Mouse (Mus musculus): ENCODE data around the gene Epas1.

Epas1 gene

GRCm38 (mm10) chr17:86753130-86753821 lies at the start of gene Epas1:
Gene Epas1 (plus strand): TSS chr17:86753700.
- peak; percentile 64 to 72 for DNase-seq

DNA sequence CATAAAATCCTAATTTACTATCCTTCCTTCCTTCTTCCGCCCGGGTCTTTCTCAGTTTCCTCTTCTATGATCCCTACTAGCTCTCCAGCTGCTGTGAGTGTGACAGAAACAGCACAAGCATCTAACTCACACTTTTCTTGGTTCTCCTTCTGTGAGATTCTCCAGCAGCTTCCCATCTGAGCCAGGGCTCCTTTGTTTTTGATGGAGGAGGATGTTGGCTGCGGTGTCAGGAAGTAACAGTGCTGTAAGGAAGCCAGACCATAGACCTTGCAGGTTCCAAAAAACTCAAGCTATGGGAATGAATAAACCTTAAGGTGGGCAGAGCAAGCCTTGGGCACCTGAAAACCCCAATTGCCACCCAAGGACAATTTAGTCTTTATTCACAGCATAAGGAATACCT lies 48.3 kb upstream of the Epas1 start:
- DNase-seq = no peak

GRCm38 (mm10) chr17:86706467-86706866 lies 47.0 kb upstream of the Epas1 start:
- DNase-seq = no peak

DNA sequence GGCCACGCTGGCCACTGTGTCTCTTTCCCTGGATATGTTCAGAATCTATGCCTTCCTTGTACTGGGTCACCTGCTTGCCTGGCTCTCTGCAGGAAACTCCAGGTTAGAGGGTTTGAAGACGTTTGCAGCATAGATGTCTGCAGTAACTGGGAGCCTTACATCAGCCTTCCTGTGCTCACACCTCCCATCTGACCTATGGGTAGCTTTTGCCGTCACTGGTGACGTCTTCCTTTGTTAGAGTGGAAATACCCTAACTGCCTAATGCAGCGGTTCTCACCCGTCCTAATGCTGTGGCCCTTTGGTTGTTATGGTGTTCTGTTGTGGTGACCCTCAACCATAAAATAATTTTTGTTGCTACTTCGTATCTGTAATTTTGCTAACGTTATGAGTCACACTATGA lies 43.7 kb upstream of the Epas1 start:
- DNase-seq = no peak

GRCm38 (mm10) chr17:86710379-86710778 lies 43.1 kb upstream of the Epas1 start:
- no peak for DNase-seq

GRCm38 (mm10) chr17:86711949-86712348 lies 41.6 kb upstream of the Epas1 start:
- no peak for DNase-seq

GRCm38 (mm10) chr17:86712601-86713000 lies 40.9 kb upstream of the Epas1 start:
- DNase-seq = no peak

DNA sequence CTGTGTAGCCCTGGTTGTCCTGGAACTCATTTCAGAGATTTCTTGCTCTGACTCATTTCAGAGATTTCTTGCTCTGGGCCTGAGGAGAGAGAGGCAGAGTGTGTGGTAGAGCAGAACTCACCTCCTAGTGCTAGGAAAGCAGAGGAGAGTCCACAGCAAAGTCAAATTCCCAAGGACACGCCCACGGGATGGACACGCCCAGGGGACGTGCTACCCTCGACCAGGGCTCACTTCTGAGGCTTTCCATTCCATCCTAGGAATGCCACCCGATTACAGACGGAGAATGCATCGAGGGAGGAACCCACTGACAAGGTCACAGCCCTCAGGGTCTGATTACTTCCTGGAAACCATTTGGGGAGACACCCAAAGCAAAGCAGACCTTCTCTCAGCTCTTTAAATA lies 39.9 kb upstream of the Epas1 start:
- DNase-seq = no peak

- no peak for DNase-seq
Measured at GRCm38 (mm10) chr17:86724786-86725415, 28.6 kb upstream of the Epas1 start.

- DNase-seq = no peak
Measured at GRCm38 (mm10) chr17:86726480-86726879, 27.0 kb upstream of the Epas1 start.

DNA sequence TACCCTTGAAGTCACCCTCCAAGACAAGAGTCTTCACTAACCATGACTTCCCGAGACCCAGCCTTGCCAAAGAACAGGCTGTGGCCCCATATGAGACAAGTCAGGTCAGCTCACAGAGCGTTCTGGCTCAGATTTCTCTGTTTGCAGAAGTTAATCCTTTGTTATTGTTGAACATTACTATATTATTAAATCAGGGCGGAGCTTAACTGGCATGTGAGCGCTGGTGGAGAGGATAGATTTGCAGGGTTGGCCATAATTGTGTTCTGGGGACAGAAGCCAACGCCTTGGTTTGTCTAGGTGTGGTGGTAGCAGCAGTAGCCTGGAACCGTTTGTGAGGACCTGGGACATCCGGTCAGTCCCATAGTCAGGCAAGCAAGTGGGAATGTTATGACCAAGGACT lies 26.5 kb upstream of the Epas1 start:
- DNase-seq = no peak

DNA sequence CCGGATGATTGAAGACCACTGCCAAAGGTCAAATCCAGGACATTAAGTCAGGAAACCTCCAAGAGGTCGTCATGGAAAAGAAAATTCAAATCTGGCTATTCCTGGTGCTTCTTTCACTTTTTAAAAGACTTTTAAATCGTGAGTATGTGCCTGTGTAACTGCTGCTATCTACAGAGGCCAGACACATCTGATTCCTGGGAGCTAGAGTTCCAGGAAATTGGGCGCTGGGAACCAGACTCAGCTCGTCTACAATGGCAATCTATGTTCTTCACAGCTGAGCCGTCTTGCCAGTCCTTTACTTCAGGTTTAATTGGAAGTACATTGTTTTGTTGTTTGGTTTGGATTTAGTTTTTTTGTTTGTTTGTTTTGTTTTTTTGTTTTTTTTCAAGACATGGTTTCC lies 22.2 kb upstream of the Epas1 start:
- DNase-seq = no peak

GRCm38 (mm10) chr17:86732024-86732423 lies 21.5 kb upstream of the Epas1 start:
- DNase-seq = peak; percentile 52 to 59

DNA sequence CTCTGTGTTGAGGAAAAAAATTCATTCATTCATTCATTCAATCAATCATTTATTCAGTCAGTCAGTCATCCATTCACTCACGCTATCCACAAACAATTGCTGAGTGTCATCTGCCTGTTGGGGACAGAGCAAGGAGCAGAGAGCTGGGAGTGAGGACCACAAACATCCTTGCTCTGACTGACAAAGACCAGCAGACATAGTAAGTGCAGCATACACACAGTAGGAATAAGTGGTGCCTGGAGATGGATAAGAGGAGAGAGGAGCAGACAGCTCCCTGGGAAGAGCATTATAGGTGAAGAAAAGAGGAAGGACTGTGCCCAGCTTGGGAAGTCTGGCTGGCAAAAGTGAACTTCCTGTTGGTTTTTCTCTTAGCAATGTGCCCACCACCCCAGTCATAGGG lies 21.0 kb upstream of the Epas1 start:
- DNase-seq = no peak

GRCm38 (mm10) chr17:86733644-86734043 lies 19.9 kb upstream of the Epas1 start:
- DNase-seq = no peak

- no peak for DNase-seq
Measured at GRCm38 (mm10) chr17:86738477-86738876, 15.0 kb upstream of the Epas1 start.

DNA sequence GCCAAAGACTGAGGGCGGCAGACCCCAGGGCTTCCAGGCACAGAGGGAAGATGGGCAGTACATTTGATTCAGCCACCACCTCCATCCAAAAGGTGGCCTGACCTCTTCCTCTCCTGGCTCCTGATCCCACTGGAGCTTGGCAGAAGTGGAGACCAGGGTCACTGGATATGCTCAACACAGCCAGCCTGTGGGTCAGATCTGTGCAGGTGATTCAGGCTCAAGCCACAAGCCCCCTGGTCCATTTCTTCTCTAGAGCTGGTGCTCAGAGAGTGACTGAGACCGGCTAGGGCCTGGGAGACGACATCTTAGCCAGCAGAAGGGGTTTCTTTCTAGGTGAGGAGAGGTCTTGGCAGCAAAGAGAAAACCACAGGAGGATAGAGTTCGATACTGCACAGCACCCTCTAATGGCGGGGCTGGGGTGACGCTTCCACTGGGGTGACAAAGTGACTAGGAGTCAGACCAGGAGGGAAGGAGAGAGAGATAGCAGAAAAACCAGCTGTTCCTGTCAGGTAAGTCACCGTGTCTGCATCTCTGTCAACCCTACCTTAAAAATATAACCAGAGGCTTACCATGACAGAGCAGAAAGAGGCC lies 10.1 kb upstream of the Epas1 start:
- DNase-seq = no peak

DNA sequence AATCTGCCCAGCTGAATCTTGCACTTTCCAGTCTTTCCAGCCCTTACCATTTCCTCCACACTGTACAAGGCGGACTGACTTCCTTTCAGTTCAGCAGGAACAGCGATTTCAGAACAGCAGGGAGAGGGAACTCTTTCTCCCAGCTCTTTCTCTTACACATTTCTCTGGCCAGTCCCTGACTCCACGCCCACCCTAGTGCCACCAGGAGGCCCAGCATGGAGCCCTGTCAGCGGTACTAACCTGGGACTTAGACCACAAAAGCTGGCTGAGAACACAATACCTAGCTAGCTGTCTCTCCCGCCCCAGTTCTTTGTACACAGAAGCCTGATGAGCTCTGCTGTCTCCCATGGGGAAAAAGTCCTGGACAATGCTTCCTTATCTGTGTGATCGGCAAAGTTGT lies 8.6 kb upstream of the Epas1 start:
- no peak for DNase-seq

DNA sequence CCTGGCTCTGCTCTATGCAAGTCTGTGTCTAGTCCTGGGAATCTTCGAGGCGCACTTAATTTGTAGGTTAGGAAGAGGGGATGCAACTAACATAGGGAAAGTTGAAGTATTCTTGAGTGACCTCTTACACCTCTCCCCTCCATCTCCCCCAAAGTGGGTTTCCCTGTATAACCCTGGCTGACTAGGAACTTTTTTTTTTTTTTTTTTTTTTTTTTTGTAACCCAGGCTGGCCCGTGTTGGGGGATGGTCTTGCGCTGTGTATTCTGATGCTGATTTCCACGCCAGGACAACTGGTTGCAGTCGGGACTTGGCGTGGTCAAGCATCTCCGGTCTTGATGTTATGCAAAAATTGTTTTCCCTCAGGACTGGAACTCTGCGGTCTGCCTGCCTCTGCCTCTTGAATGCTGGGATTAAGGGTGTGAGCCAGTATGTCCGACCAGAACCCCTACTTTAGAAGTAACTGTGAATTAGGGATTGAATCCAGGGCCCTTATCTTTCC lies 2.1 kb upstream of the Epas1 start:
- DNase-seq = no peak

GRCm38 (mm10) chr17:86753931-86754805 lies 668 bp downstream of the Epas1 start:
- peak; percentile 24 to 33 for DNase-seq

DNA sequence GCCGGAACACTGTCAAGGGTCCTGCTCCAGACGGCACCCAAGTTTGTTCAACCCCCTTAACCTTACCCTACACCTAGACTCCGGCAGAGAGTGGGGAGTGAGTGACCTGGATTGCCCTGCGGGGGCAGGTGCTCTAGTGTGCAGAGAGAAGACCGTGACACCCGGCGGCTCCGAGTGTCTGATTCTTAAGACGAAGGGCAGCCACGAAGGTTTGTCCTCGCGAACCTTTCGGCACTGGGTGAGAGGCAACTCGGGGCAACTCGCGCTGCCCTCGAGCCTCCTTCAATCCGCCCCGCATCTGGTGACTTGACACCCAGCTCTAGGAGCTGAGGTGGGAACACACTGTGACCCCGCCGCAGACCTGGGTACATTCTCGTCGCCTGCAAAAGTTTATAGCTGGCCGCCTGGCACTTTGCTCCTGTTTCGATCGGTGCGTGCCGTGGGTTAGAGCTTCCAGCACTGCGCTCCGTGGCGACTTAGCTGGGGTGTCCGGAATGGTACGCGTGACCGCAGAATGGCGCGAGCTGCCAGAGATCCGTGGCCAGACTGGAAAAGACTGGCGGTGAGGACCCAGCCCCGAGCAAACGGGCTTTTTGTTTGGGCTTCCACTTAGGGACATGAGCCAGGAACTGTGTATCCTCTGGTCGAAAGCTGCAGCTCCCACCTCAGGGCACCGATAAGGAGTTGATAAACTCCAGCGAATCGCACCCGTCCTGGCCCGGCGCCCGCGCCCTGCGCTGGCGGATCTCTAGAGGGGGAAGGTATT lies 1.5 kb downstream of the Epas1 start:
- DNase-seq = peak; percentile 23 to 26

GRCm38 (mm10) chr17:86755581-86756195 lies 2.2 kb downstream of the Epas1 start:
- no peak for DNase-seq
